Mouse (Mus musculus): ENCODE results near the gene Nudt1.

The Nudt1 gene

GRCm38 (mm10) chr5:140382688-140383087 lies 61.2 kb downstream of the Nudt1 start:
- DNase-seq (ENCODE audit: low spot score in 2 of 2): no peak

- no peak for DNase-seq (ENCODE audit: low spot score in 2 of 2)
Observed at GRCm38 (mm10) chr5:140383559-140383958, 62.1 kb downstream of the Nudt1 start.

DNA sequence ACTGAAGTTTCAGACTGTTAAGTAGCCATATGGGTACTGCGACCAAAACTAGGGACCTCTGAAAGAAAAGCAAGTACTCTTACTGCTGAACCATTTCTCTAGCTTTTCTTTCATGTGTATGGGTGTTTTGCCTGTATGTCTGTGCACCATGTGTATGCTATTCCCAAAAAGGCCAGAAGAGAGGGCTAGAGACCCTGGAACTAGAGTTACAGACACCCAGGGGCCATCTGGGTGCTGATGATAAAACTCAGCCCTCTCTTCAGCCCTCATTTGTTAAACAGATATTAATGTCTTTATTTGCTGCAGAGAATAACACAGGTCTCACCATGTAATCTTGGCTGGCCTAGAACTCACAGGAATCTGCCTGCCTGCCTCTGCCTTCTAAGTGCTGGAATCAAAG lies 63.0 kb downstream of the Nudt1 start:
- DNase-seq (ENCODE audit: low spot score in 2 of 2): no peak

DNA sequence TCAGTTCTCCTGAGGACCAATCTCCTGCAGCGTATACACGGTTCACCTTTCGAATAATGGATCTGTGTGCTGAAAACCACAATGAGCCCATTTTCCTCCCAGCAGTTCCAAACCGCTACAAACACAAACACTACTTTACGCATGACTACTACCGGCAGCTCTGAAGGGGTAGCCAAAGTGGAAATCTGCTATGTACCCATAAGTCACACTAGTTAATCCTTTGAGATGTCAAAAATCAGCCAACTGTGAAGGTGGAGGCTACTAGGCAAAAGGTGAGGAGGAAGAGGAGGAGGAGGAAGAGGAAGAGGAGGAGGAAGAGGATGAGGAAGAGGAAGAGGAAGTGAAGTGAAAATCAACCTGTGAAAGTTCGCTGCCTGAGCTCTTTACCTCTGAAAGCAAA lies 65.8 kb downstream of the Nudt1 start:
- no peak for DNase-seq (ENCODE audit: low spot score in 2 of 2)
